Mouse (Mus musculus) hindbrain, embryonic 12.5 days (tissue): Measurements from ENCODE around the gene Gm5431. TPM values are rescaled to one million over a fixed set of nuclear protein-coding genes. Genes with fewer than 3 reads are reported as not detected.
A peak's percentile ranks its signal among the peaks of the same experiment; 100 is the strongest.
"Not testable (repeated sequence)": the region's sequence is repeated elsewhere in the genome, so short reads cannot be mapped to it uniquely, and the experiment has no call there.

Experiments
- ATAC-seq: fragments of 200-750 bp; cut with Nextera tagmentation; 2 replicates; pipeline ENCODE4 v1.8.0; 2017; ENCODE audit warnings: moderate TSS enrichment; ENCODE audit not compliant: low FRiP score
- H3K27ac ChIP-seq: fragments of 300-500 bp; sonication (generic); 2 replicates; pipeline ENCODE4 v1.5.1; 2016; ENCODE audit warnings: mild to moderate bottlenecking
- H3K27me3 ChIP-seq: fragments of 300-500 bp; sonication (generic); 2 replicates; pipeline ENCODE4 v1.6.1; 2016; ENCODE audit warnings: mild to moderate bottlenecking
- H3K36me3 ChIP-seq: fragments of 300-500 bp; sonication (generic); 2 replicates; pipeline ENCODE4 v1.6.1; 2016; ENCODE audit warnings: mild to moderate bottlenecking
- H3K4me1 ChIP-seq: fragments of 300-500 bp; sonication (generic); 2 replicates; pipeline ENCODE4 v1.6.1; 2016
- H3K4me2 ChIP-seq: fragments of 300-500 bp; sonication (generic); replicated peaks from 2 replicates; pipeline ENCODE4 v1.6.1; 2016; ENCODE audit warnings: mild to moderate bottlenecking
- H3K4me3 ChIP-seq: fragments of 300-500 bp; sonication (generic); 2 replicates; pipeline ENCODE4 v1.5.1; 2016; ENCODE audit warnings: mild to moderate bottlenecking
- H3K9ac ChIP-seq: fragments of 300-500 bp; sonication (generic); 2 replicates; pipeline ENCODE4 v1.6.1; 2016; ENCODE audit warnings: mild to moderate bottlenecking, moderate library complexity
- H3K9me3 ChIP-seq: fragments of 300-500 bp; sonication (generic); replicated peaks from 2 replicates; pipeline ENCODE4 v1.6.1; 2016; ENCODE audit warnings: mild to moderate bottlenecking
- WGBS: fragments of 180-500 bp; shearing (Covaris S2); methylation state at CpG from one replicate; pipeline ENCODE4 v1.1.7; 2016; 5-methylcytosine and 5-hydroxymethylcytosine counted together
- polyA plus RNA-seq: library from polyadenylated mRNA; unstranded; fragments of >200 nt; fragmentation: Nextera tagmentation; extraction: Ambion mirVana; gene quantifications from 2 replicates; pipeline ENCODE4 v1.2.1, GENCODE M21; 2016

Gene Gm5431
- polyA plus RNA-seq, 1 experiment from 2014 or later = not detected

- peaks cover 28% of the 10 kb centered on the region for H3K27me3 ChIP-seq
- ATAC-seq, H3K4me2 ChIP-seq, H3K4me3 ChIP-seq, H3K9me3 ChIP-seq, H3K27ac ChIP-seq, H3K9ac ChIP-seq, H3K36me3 ChIP-seq, H3K4me1 ChIP-seq: not testable (repeated sequence)
- WGBS = 87% methylated on average over 2 of the region's 2 CpGs
Measured at GRCm38 (mm10) chr11:48846362-48846761, 55.7 kb downstream of the Gm5431 start.

GRCm38 (mm10) chr11:48845244-48845815, 56.7 kb downstream of the Gm5431 start:
- Histone ChIP-seq H3K36me3 (no peaks in the 10 kb centered on the region), H3K27me3 (peaks cover 30% of the 10 kb centered on the region), H3K4me2 (no peak overlapping the region), H3K9me3 (no peaks in the 10 kb centered on the region), H3K4me1 (no peaks in the 10 kb centered on the region), H3K9ac (no peak overlapping the region), H3K27ac (no peak overlapping the region), H3K4me3 (no peak overlapping the region)
- WGBS = 37% methylated on average over 13 of the region's 13 CpGs
- no peak for ATAC-seq

GRCm38 (mm10) chr11:48844309-48844708, 57.7 kb downstream of the Gm5431 start:
- Histone ChIP-seq H3K4me1 (no peaks in the 10 kb centered on the region), H3K9ac (no peak overlapping the region), H3K27ac (no peak overlapping the region), H3K4me3 (no peak overlapping the region), H3K4me2 (no peak overlapping the region), H3K36me3 (no peaks in the 10 kb centered on the region), H3K27me3 (peaks cover 34% of the 10 kb centered on the region), H3K9me3 (no peaks in the 10 kb centered on the region)
- ATAC-seq = no peak
- WGBS = 65% methylated on average over 6 of the region's 6 CpGs

GRCm38 (mm10) chr11:48843202-48843601, 58.8 kb downstream of the Gm5431 start:
- Histone ChIP-seq H3K27me3 (peaks cover 30% of the 10 kb centered on the region), H3K4me1 (peaks cover 6% of the 10 kb centered on the region), H3K36me3 (no peaks in the 10 kb centered on the region), H3K9me3 (no peaks in the 10 kb centered on the region), H3K4me3 (no peak overlapping the region), H3K27ac (no peak overlapping the region), H3K9ac (no peak overlapping the region), H3K4me2 (no peak overlapping the region)
- WGBS = 76% methylated on average over 11 of the region's 11 CpGs
- ATAC-seq = no peak

- Histone ChIP-seq H3K9ac (no peak overlapping the region), H3K4me3 (no peak overlapping the region), H3K4me2 (no peak overlapping the region), H3K27ac (no peak overlapping the region), H3K9me3 (no peaks in the 10 kb centered on the region), H3K4me1 (peaks cover 8% of the 10 kb centered on the region), H3K27me3 (peaks cover 30% of the 10 kb centered on the region), H3K36me3 (no peaks in the 10 kb centered on the region)
- 86% methylated on average over 4 of the region's 4 CpGs for WGBS
- no peak for ATAC-seq
Measured at GRCm38 (mm10) chr11:48842378-48842792, 59.6 kb downstream of the Gm5431 start.

GRCm38 (mm10) chr11:48841213-48841612, 60.8 kb downstream of the Gm5431 start:
- Histone ChIP-seq H3K4me2 (no peak overlapping the region), H3K4me1 (peaks cover 13% of the 10 kb centered on the region), H3K9me3 (no peaks in the 10 kb centered on the region), H3K27me3 (peaks cover 40% of the 10 kb centered on the region), H3K9ac (no peak overlapping the region), H3K27ac (no peak overlapping the region), H3K36me3 (no peaks in the 10 kb centered on the region), H3K4me3 (no peak overlapping the region)
- WGBS = 91% methylated on average over 5 of the region's 5 CpGs
- no peak for ATAC-seq

- Histone ChIP-seq H3K4me3 (no peak overlapping the region), H3K36me3 (no peaks in the 10 kb centered on the region), H3K4me1 (peaks cover 13% of the 10 kb centered on the region), H3K9ac (no peak overlapping the region), H3K4me2 (no peak overlapping the region), H3K27me3 (peaks cover 39% of the 10 kb centered on the region), H3K9me3 (no peaks in the 10 kb centered on the region), H3K27ac (no peak overlapping the region)
- ATAC-seq = no peak
Measured at GRCm38 (mm10) chr11:48840805-48841204, 61.2 kb downstream of the Gm5431 start.

GRCm38 (mm10) chr11:48838879-48839680, 62.9 kb downstream of the Gm5431 start:
- 76% methylated on average over 10 of the region's 10 CpGs for WGBS
- Histone ChIP-seq H3K4me2 (peak overlapping the region; percentile 90; the same call in 1 of the 2 replicates), H3K4me1 (peaks cover 13% of the 10 kb centered on the region)

GRCm38 (mm10) chr11:48838181-48838797, 63.7 kb downstream of the Gm5431 start:
- peak overlapping the region; percentile 75 for H3K9ac ChIP-seq
- no peaks in the 10 kb centered on the region for H3K36me3 ChIP-seq
- no peaks in the 10 kb centered on the region for H3K9me3 ChIP-seq
- peak; percentile 14; the same call in 1 of the 2 replicates for ATAC-seq
- peak overlapping the region; percentile 86 for H3K4me3 ChIP-seq
- 3% methylated on average over 16 of the region's 16 CpGs for WGBS
- peaks cover 13% of the 10 kb centered on the region for H3K4me1 ChIP-seq
- peaks cover 40% of the 10 kb centered on the region for H3K27me3 ChIP-seq
- H3K27ac ChIP-seq = no peak overlapping the region
- H3K4me2 ChIP-seq = peak overlapping the region; percentile 90

More at GRCm38 (mm10) chr11:48838879-48839680, 62.9 kb downstream of the Gm5431 start:
- Histone ChIP-seq H3K9me3 (no peaks in the 10 kb centered on the region), H3K36me3 (no peaks in the 10 kb centered on the region), H3K4me3 (no peak overlapping the region), H3K9ac (no peak overlapping the region), H3K27ac (no peak overlapping the region), H3K27me3 (peaks cover 40% of the 10 kb centered on the region)
- ATAC-seq = no peak

Other genes starting within 250 kb of the Gm5431 start
- gene Rack1, start 101.9 kb downstream of the Gm5431 start, polyA plus RNA-seq = 442 and 512 TPM in 2 replicates
- gene Trim41, start 84.9 kb downstream of the Gm5431 start, polyA plus RNA-seq = 6.4 and 7.1 TPM in 2 replicates
- gene Trim7, start 76.1 kb downstream of the Gm5431 start, polyA plus RNA-seq = 0.70 and 1.6 TPM in 2 replicates
- gene Gm12184, start 75.6 kb downstream of the Gm5431 start, polyA plus RNA-seq = 7.2 and 10.0 TPM in 2 replicates
- 3.0 and 3.9 TPM in 2 replicates for gene Irgm1, start 30.5 kb downstream of the Gm5431 start, polyA plus RNA-seq
- gene Psme2b, start 44.0 kb upstream of the Gm5431 start, polyA plus RNA-seq = 2.3 and 2.4 TPM in 2 replicates
- not detected in 2 replicates for gene Olfr56, start 76.7 kb upstream of the Gm5431 start, polyA plus RNA-seq
- 0.10 and 0.47 TPM in 2 replicates for gene 9930111J21Rik1, start 77.2 kb upstream of the Gm5431 start, polyA plus RNA-seq
- gene Gm12185, start 90.0 kb upstream of the Gm5431 start, polyA plus RNA-seq = not detected in 2 replicates
- not detected in 2 replicates for gene Tgtp1, start 92.0 kb upstream of the Gm5431 start, polyA plus RNA-seq
- gene 9930111J21Rik2, start 149.0 kb upstream of the Gm5431 start, polyA plus RNA-seq = 0.22 and 0.57 TPM in 2 replicates
- not detected in 2 replicates for gene Tgtp2, start 162.0 kb upstream of the Gm5431 start, polyA plus RNA-seq
- gene Ifi47, start 174.4 kb upstream of the Gm5431 start, polyA plus RNA-seq = 0.46 and 0.66 TPM in 2 replicates
- gene Olfr1396, start 212.7 kb upstream of the Gm5431 start, polyA plus RNA-seq = not detected in 2 replicates
- gene Olfr1395, start 240.1 kb upstream of the Gm5431 start, polyA plus RNA-seq = not detected in 2 replicates